Mouse (Mus musculus): ENCODE measurements around the gene Faim2.

The Faim2 gene

DNA sequence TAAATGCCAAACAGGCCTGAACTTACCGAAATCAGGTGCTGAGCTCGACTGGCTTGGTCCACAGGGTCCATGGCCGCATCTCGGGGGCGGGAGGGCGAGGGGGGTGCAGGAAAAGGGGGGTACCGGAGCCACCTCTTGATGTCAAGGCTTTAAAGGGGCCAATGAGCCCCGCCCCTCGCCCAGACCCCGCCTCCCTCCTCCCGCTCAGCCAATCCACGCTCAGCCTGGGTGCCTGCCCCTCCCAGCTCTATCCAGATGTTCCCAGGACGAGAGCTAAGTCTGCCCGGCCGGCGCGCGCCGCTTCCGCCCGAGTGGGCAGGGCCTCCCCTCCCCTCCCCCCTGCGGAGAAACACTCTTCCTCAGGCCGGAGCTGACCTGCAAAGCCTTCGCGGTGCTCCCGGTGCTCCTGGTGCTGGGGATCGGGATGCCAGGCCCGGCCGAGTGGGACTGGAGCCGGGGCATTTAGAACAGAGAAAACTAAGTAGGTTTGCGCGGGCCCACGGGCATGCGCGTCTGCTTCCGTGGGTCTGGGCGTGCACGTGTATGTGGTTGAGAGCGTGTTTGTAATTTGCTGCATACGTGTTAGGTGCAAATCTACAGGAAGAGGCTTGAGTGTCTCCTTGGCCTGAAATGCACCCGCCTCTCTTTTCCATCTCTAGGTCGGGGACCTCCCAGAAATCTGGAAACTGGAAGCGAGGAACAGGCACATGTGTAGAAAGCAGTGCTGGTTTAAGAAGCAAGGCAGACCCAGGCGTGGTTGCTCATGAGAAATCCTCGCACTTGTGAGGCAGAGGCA is 70.2 kb downstream of the Faim2 start, which contains the start of gene Nckap5l:
Nckap5l (minus strand) TSS at position 143 of the 796 bp plus-strand sequence.
- peak; percentile 91 for DNase-seq

DNA sequence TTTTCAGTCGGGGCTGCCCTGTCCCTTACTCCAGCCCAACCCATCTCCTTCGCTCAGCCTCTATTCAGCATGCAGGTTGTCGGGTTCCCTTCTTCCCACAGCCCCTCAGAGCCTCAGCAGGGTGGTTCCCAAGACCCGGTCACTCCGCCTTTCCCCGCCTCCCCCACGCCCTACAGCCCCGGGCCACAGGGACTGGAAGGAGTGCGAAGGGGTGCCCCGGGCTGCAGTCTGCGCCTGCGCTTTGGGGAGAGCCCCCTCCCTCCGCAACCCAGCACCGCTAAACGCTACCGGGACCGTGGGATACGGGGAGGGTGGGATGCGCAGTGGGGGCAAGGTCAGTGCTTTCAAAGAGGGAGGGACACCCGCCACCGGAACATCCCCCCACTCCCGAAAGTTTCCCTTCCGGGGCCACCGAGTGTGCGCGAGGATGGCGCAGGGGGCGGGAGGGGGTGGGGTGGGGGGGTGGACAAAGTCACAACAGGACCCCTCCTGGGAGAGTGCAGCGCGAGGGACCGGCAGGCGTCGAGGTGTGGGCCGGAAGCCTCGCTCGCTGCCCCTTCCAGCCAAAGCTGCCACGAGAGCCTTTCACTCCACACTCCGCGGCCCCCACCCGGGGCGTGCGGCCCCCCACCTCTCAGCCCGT is 70.9 kb downstream of the Faim2 start:
- peak; percentile 34 for DNase-seq

GRCm38 (mm10) chr15:99456338-99456962 is 71.5 kb downstream of the Faim2 start:
- no peak for DNase-seq

- DNase-seq: no peak
Observed at GRCm38 (mm10) chr15:99455415-99455814, 72.5 kb downstream of the Faim2 start.

DNA sequence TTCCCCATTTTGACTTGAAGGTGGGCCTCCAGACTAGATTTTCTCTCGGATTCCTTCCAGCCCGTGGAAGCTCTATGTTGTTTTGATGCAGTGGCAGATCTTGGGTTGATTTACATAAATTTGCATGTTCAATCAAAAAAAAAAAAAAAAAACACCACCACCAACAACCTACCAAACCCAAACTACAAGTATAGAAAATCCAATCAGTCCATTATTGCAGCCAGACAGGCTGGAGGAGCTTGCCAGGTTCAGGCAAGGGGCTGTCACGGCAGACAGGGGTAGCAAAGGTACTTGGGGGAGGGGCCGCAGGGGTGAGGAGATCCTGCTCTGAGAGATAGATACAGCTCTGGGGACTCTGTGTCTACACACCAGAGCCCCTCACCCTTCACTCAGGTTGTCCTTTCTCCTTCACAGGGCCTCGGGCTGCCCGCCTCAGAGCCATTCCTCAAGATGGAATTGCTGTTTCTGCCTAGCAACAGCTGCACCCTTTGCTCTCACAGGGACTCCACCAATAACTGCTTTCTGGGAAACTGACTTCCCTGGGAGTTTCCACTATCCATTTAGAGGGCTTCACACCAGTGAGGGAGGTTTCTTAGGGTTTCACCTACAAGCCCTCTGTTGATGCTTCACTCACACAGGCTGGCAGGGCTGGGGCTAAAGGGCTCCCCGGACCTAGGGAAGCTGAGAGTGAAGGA is 73.2 kb downstream of the Faim2 start:
- no peak for DNase-seq

DNA sequence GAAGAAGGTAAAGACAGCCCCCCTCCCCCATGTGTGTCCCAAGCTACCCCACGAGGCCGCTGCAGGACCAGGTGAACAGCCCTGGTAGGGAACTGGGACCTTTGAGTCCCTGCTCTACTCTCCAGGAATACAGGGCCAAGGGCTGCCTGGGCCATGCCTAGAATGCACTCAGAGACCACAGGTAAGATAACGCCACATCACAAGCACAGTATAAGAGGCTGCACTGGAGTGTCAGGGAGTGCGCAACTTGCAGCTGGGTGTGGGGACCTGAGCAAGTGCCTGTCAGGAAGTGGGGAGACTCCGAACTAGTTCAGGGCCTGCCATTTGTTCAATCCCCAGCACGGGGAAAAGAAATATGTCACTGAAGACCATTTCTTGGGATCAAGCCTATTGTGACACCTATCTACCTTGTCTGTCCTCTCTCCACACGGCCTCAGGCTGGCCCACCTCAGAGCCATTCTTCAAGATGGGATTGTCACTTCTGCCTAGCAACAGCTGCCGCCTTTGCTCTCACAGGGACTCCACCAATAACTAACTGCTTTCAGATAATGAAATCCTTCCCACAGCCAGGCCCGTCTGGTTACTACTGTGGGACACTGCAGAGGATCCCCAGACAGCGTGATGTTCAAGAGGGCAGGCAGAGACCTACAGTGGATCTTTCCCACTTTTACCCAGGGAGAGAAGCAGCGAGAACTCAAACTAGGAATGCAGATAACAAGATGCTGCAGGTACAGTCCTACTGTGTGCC is 74.6 kb downstream of the Faim2 start:
- DNase-seq: no peak

DNA sequence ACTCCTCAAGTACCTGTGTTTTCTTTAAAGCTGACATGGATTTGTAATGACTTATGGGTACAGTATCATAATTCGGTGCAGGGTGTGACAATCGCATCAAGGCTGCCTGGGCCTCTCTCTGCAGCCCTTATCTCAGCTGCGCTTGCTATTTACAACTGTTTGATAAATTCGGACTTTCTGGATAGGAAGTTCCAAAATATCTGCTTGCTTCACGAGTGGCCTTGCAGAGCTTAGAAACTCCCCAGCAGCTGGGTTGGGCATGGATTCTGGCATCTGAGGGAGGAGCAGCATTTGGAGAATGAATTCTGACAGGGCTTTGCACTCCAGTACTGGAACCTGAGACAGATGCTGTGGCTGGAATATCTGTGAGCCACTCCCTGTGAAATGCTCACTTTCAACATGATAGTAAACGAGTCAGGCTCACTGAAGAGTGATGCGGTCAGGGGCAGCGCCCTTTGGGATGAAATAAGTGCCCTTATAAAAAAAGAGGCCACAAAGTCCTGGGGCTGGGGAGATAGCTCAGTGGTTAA is 78.1 kb downstream of the Faim2 start:
- DNase-seq: no peak

DNA sequence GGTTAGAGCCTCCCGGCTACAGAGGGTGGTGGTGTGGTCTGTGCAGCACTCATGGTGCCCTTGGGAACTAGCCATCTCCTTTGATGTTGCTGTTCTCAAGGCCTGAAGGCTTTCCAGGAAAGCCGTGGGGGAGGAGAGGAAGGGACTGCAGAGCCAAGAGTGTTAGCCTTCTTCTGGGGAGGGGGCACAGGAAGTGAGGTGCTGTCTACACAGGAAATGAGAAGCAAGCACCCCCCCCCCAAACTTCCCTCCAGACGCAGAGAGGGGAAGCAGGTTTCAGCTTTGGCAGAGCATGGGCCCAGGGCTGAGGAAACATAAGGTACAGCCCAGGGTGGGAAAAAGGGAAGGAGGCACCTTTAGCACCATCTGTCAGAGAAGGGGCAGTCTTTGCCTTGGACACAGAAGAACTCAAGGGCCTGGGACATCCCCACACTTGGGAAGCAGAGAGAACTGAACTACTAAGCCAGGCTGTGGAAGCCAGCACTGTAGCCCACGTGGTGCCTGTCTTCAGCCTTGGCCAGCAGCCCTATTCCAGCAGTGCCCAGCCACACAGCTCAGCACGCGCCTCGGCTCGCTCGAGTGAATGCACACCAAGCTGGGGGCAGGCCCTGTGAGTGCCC is 78.7 kb downstream of the Faim2 start:
- DNase-seq: peak; percentile 35

Data from kidney, adult 9 months (tissue).